Mouse (Mus musculus): ENCODE data around the gene Txlng.

Txlng gene

DNA sequence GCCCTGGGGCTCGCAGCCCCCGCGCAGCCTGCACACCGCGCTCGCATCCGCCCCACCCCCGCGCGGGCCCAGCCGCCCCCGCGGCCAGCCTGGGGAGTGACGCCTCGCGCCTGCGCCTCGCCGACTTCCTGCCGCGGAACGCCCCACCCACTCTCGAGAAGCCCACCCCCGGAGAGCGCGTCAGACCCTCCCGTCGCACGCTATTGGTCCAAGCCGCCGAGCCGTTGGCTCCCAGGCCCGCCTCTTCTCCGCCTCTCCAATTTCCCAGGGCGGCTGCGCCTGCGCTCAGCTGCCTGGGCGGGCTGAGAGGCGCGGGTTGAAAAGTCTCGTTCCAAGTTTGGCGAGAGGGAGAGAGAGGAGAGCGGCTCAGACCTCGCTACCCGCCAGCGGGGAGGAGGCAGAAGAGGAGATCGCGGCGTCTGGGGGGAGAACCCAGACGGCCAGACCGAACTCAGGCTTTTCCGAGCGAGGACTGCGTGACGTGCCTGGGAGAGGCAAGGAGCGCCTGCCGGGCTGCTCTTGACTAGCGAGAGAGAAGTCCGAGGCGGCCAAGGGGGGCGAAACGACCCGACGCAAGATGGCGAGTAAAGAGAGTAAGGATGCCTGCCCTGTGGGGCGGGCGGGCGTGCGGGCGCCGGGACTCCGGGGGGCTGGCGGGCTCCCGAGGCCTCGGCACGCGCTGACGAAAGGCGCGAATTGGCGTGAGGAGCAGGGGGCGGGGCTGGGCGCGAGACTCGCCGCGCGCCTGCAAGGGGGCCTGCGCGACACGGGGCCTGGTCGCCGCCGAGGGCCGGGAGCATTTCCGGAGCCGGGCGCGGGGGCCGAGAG is 68.9 kb downstream of the Txlng start, which contains the start of gene Rbbp7:
Gene Rbbp7, plus strand, starts transcription at position 288 of the 828 bp plus-strand sequence.
- peak; percentile 85 to 86 for DNase-seq (ENCODE audit: low spot score in 2 of 2)

DNA sequence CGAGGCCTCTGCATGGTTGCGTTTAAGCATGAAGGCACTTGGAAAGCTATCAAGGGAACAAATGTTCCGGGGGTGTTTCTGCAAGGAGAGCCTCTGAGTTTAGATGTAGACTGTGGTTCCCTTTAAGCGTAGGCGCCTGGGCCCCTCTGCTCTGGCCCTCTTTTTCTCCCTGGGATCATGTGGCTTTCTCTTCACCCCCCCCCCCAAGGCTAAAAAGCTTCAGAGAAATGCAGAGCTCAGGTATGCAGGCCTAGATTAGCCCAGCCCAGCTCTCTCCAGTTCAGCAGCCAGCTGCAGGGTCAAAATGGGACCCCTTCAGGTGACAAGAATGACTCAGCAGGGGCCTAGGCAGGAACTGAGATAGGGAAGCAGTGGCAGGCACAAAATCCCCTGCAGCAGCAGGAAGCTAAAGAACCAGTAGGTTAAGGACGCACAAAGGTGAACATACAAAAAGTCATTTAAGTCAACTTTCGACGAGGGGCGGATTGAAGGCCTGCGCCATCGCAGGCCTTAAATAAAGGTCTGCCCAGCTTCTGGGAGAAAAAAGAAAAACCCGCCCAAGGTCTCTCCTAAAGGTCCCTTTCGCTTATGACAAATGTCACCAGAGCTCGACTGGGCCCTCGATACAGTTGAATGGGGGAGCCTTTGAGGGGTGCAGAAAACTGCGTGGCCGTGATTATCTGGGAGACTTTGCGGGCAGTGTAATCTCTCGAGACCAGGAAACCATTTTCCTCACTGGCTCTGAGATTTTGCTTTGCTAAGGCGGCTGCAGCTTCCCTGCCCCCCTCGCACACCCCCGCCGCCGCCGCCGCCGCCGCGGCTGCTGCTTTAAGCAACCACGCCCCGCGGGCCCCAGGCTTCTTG is 69.8 kb downstream of the Txlng start:
- peak; percentile 44 to 64 for DNase-seq (ENCODE audit: low spot score in 2 of 2)

- no peak for DNase-seq (ENCODE audit: low spot score in 2 of 2)
Observed at GRCm38 (mm10) chrX:162756058-162756457, 73.2 kb downstream of the Txlng start.

DNA sequence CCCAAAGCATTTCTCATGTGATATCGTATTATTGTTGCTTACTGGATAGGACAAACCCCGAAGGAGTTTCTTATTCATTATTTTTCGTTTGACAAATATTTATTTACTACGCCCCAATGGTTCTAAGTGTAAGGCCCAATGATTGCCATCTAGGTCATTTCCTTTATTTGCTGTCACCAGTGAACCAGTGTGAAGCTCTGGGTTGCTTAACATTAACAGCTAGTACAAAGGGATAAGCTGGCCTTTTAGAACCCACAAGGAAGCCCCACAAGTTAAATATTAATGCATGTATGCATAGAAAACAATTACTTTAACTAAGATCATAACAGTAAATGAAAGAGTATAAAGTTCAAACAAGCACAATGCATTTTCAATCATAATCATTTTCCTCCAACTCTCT is 74.9 kb downstream of the Txlng start:
- DNase-seq (ENCODE audit: low spot score in 2 of 2) = no peak

GRCm38 (mm10) chrX:162752418-162752817 is 76.8 kb downstream of the Txlng start:
- DNase-seq (ENCODE audit: low spot score in 2 of 2) = no peak

DNA sequence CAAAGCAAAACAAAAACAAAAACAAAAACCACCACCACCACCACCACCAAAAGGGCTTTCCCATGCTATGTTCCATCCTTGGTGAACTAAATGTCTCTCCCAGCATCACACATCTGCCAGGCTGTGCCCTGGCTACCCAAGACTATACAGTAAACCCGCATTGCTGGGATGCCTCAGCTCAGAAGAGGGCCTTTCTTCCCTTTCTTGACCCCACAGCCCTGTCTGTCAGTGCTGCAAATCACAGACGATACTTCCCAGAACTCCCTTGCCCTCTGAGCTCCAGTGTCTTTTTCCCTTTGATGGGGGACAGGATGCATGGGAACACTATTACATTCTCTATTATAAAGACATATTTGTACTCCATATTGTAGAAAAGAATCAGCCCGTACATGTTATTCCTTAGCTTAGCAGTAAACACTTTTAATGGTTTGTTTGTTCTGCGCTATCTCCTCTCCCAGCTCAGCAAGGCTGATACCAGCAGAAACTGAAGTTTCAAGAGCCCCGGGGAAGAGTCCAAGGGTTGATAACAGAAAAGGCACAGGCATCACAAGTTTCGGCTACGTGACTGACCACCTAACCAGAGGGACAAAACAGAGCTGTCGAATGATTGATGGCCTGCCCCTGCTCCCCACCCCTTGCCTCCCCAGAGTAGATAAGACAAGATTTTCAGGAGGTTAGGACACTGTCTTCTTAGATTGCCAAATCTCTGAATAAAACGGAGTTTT is 80.4 kb downstream of the Txlng start:
- no peak for DNase-seq (ENCODE audit: low spot score in 2 of 2)

GRCm38 (mm10) chrX:162736140-162736659 is 93.1 kb downstream of the Txlng start:
- DNase-seq (ENCODE audit: low spot score in 2 of 2) = no peak

GRCm38 (mm10) chrX:162734997-162735929 is 94.0 kb downstream of the Txlng start:
- peak; percentile 38 to 47 for DNase-seq (ENCODE audit: low spot score in 2 of 2)

GRCm38 (mm10) chrX:162730031-162730430 is 99.2 kb downstream of the Txlng start:
- DNase-seq (ENCODE audit: low spot score in 2 of 2) = no peak

All from right cerebral cortex, postnatal 36 days (tissue).